Mouse (Mus musculus): ENCODE data around the gene Six2. TPM values are rescaled to one million over a fixed set of nuclear protein-coding genes. Genes with fewer than 3 reads are reported as not detected.

Six2 gene
- total RNA-seq (2023): not detected

GRCm38 (mm10) chr17:85688236-85688910 lies at the start of gene Six2:
Gene Six2 (minus strand): TSS chr17:85688274.

Other genes starting within 250 kb of the Six2 start
- not detected for gene Six3, start 74.7 kb downstream of the Six2 start, total RNA-seq (2023)

Measured in CD4-positive naive resting alpha-beta T cell, adult 57 days (primary cell).